Mouse (Mus musculus) midbrain, embryonic 13.5 days (tissue): ENCODE data around the gene Zfp697. TPM values are rescaled to one million over a fixed set of nuclear protein-coding genes. Genes with fewer than 3 reads are reported as not detected.
"Not testable (repeated sequence)": the region's sequence is repeated elsewhere in the genome, so short reads cannot be mapped to it uniquely, and the experiment has no call there.

Source experiments
- ATAC-seq: fragments of 200-750 bp; cut with Nextera tagmentation; 2 replicates; pipeline ENCODE4 v1.8.0; 2017; ENCODE audit warnings: mild to moderate bottlenecking, moderate TSS enrichment, moderate library complexity
- H3K27ac ChIP-seq: fragments of 300-500 bp; sonication (generic); 2 replicates; pipeline ENCODE4 v1.5.1; 2015; ENCODE audit warnings: inconsistent platforms, mild to moderate bottlenecking, moderate library complexity
- H3K27me3 ChIP-seq: fragments of 300-500 bp; sonication (generic); 2 replicates; pipeline ENCODE4 v1.6.1; 2015; ENCODE audit warnings: mild to moderate bottlenecking, inconsistent platforms
- H3K36me3 ChIP-seq: fragments of 300-500 bp; sonication (generic); 2 replicates; pipeline ENCODE4 v1.6.1; 2015; ENCODE audit warnings: mild to moderate bottlenecking, inconsistent platforms
- H3K4me1 ChIP-seq: fragments of 300-500 bp; sonication (generic); replicated peaks from 2 replicates; pipeline ENCODE4 v1.6.1; 2015; ENCODE audit warnings: inconsistent platforms
- H3K4me2 ChIP-seq: fragments of 300-500 bp; sonication (generic); replicated peaks from 2 replicates; pipeline ENCODE4 v1.6.1; 2015; ENCODE audit warnings: moderate library complexity, mild to moderate bottlenecking, inconsistent platforms
- H3K4me3 ChIP-seq: fragments of 300-500 bp; sonication (generic); replicated peaks from 2 replicates; pipeline ENCODE4 v1.5.1; 2015; ENCODE audit warnings: mild to moderate bottlenecking, inconsistent platforms
- H3K9ac ChIP-seq: fragments of 300-500 bp; sonication (generic); replicated peaks from 2 replicates; pipeline ENCODE4 v1.6.1; 2015; ENCODE audit warnings: mild to moderate bottlenecking, inconsistent platforms
- H3K9me3 ChIP-seq: fragments of 300-500 bp; sonication (generic); 2 replicates; pipeline ENCODE4 v1.6.1; 2016; ENCODE audit warnings: mild to moderate bottlenecking, inconsistent platforms
- WGBS: fragments of 180-500 bp; shearing (Covaris S2); methylation state at CpG from one replicate; pipeline ENCODE4 v1.1.7; 2015; 5-methylcytosine and 5-hydroxymethylcytosine counted together
- polyA plus RNA-seq: library from polyadenylated mRNA; unstranded; fragments of >200 nt; fragmentation: Nextera tagmentation; extraction: Ambion mirVana; gene quantifications from 2 replicates; pipeline ENCODE4 v1.2.1, GENCODE M21; 2015

Gene Zfp697
- polyA plus RNA-seq, 1 experiment from 2014 or later, result 15.4 TPM

DNA sequence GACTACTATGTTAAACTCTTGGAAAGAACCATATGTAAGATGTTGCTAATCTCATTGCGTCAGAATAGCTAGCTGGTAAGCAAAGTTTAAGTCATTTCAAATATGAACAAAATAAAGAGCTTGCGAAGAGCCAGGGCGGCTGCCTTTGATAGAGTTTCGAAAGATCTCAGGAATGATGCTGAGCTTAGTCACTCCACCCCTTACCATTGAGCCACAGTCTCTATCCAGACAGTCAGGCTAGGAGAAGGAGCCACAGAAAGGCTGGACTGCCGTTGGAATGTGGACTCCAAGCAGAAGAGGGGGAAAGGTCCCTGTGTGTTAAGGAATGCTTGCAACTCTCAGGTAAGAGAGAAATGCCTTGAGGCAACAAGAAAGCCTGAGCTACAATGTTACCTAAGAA is 7.3 kb upstream of the Zfp697 start:
- H3K36me3 ChIP-seq, result no peaks in the 10 kb centered on the region
- 89% methylated on average over 5 of the region's 5 CpGs for WGBS
- no peak overlapping the region for H3K27ac ChIP-seq
- no peaks in the 10 kb centered on the region for H3K27me3 ChIP-seq
- no peak overlapping the region for H3K4me2 ChIP-seq
- no peaks in the 10 kb centered on the region for H3K9me3 ChIP-seq
- no peak for ATAC-seq
- no peak overlapping the region for H3K4me3 ChIP-seq
- H3K9ac ChIP-seq, result no peak overlapping the region
- H3K4me1 ChIP-seq, result no peaks in the 10 kb centered on the region

GRCm38 (mm10) chr3:98378267-98378666 is 4.0 kb upstream of the Zfp697 start:
- H3K36me3 ChIP-seq, result no peaks in the 10 kb centered on the region
- H3K4me3 ChIP-seq, result no peak overlapping the region
- no peaks in the 10 kb centered on the region for H3K27me3 ChIP-seq
- WGBS, result 92% methylated on average over 4 of the region's 4 CpGs
- H3K4me2 ChIP-seq, result no peak overlapping the region
- no peak overlapping the region for H3K9ac ChIP-seq
- H3K27ac ChIP-seq, result no peak overlapping the region
- peaks cover 4% of the 10 kb centered on the region for H3K4me1 ChIP-seq
- no peak for ATAC-seq
- H3K9me3 ChIP-seq, result no peaks in the 10 kb centered on the region

- no peaks in the 10 kb centered on the region for H3K36me3 ChIP-seq
- peaks cover 14% of the 10 kb centered on the region for H3K4me1 ChIP-seq
- no peaks in the 10 kb centered on the region for H3K9me3 ChIP-seq
- no peaks in the 10 kb centered on the region for H3K27me3 ChIP-seq
- 27% methylated on average over 7 of the region's 7 CpGs for WGBS
- H3K9ac ChIP-seq, result no peak overlapping the region
- H3K4me3 ChIP-seq, result no peak overlapping the region
- H3K4me2 ChIP-seq, result no peak overlapping the region
- H3K27ac ChIP-seq, result no peak overlapping the region
- ATAC-seq, result no peak
Observed at GRCm38 (mm10) chr3:98379236-98379635, 3.0 kb upstream of the Zfp697 start.

DNA sequence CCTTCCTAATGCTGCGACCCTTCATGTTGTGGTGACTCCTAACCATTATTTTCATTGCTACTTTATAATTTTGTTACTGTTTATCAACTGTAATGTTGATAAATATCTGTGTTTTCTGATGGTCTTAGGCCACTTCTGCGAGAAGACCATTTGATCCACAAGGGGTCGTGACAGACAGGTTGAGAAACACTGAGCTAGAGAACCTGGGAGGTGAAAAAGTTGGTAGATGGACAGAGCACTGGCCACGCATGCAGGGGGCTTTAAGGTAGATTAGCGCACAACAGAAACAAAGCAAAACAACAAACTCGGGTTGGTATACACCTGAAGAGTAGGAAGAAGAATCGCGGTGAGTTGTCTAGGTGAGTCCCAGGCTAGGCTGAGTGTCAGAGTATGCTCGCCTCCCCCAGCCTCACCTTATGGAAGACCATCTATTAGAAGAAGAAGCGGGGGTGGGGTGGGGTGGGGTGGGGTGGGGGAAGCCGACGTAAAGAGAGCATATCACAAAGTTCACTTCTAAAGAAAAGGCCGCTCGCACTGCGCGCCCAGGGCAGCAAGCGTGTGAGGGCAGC is 500 bp upstream of the Zfp697 start:
- Histone ChIP-seq H3K9me3 (no peaks in the 10 kb centered on the region), H3K36me3 (no peaks in the 10 kb centered on the region), H3K27ac (peak overlapping the region; percentile 94; the same call in 1 of the 2 replicates), H3K4me1 (peaks cover 31% of the 10 kb centered on the region), H3K9ac (peak overlapping the region; percentile 97), H3K27me3 (no peaks in the 10 kb centered on the region), H3K4me3 (peak overlapping the region; percentile 92), H3K4me2 (peak overlapping the region; percentile 83)
- 8% methylated on average over 17 of the region's 17 CpGs for WGBS
- ATAC-seq, result peak; percentile 56; the same call in 1 of the 2 replicates

DNA sequence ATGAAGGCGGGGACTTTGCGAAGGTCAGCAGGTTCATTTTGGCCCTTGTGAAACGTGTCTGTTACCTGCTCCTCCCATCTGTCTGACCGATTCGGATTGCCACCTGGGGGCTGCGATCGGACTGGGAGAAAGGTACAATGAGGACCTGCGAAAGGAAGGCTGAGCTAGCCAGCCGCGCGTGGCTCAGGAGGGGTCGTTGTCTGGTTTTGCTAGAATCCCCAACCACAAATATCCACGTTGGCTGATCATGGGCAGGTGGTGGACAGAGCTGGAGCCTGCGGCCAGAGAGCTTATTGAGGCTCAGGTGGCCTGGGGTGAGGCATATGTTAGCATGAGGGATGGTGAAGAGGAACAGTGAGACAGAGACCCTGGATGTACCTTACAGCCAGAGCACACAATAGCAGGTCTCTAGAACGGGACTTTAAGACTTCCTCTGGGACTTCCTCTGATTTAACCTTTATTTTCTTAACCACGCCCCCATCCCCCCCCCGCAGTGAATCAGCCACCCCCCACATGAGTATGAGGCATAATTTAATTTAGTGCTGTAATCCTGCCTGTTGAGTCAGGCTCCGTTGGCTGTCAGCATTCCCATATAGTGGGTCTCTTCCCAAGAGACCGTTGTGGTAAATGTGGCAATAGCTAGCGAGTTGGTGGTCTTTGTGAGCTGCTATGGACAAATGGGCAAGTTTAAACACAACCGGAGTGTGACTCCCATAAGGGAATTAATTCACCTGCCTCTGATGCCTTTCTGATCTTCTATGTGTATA is 946 bp downstream of the Zfp697 start:
- H3K9me3 ChIP-seq, result no peaks in the 10 kb centered on the region
- H3K9ac ChIP-seq, result peak overlapping the region; percentile 97
- 8% methylated on average over 21 of the region's 21 CpGs for WGBS
- peak overlapping the region; percentile 94 for H3K27ac ChIP-seq
- no peaks in the 10 kb centered on the region for H3K27me3 ChIP-seq
- H3K4me3 ChIP-seq, result peak overlapping the region; percentile 92
- no peaks in the 10 kb centered on the region for H3K36me3 ChIP-seq
- peak; percentile 37 for ATAC-seq
- H3K4me2 ChIP-seq, result peak overlapping the region; percentile 83
- H3K4me1 ChIP-seq, result peaks cover 42% of the 10 kb centered on the region

GRCm38 (mm10) chr3:98387086-98387485 is 4.8 kb downstream of the Zfp697 start:
- Histone ChIP-seq H3K9me3 (no peaks in the 10 kb centered on the region), H3K4me1 (peaks cover 38% of the 10 kb centered on the region), H3K9ac (no peak overlapping the region), H3K4me2 (no peak overlapping the region), H3K27ac (no peak overlapping the region), H3K36me3 (no peaks in the 10 kb centered on the region), H3K27me3 (no peaks in the 10 kb centered on the region), H3K4me3 (no peak overlapping the region)
- WGBS, result 75% methylated on average over 4 of the region's 4 CpGs
- no peak for ATAC-seq

- no peak for ATAC-seq
- H3K9me3 ChIP-seq, result no peaks in the 10 kb centered on the region
Observed at GRCm38 (mm10) chr3:98387756-98388155, 5.5 kb downstream of the Zfp697 start.

GRCm38 (mm10) chr3:98389305-98389704 is 7.0 kb downstream of the Zfp697 start:
- no peak for ATAC-seq
- Histone ChIP-seq H3K4me2 (no peak overlapping the region), H3K9ac (no peak overlapping the region), H3K27ac (no peak overlapping the region), H3K4me3 (no peak overlapping the region), H3K36me3 (no peaks in the 10 kb centered on the region), H3K4me1 (peaks cover 27% of the 10 kb centered on the region), H3K27me3 (no peaks in the 10 kb centered on the region), H3K9me3 (no peaks in the 10 kb centered on the region)
- 62% methylated on average over 3 of the region's 3 CpGs for WGBS

More at GRCm38 (mm10) chr3:98387756-98388155, 5.5 kb downstream of the Zfp697 start:
- H3K4me1 ChIP-seq, result peaks cover 38% of the 10 kb centered on the region
- H3K27ac ChIP-seq, result no peak overlapping the region
- H3K9ac ChIP-seq, result 0 out of 2 replicates have a peak overlapping the region, but pooled peaks have one; percentile 3
- H3K4me2 ChIP-seq, result no peak overlapping the region
- no peaks in the 10 kb centered on the region for H3K36me3 ChIP-seq
- H3K27me3 ChIP-seq, result no peaks in the 10 kb centered on the region
- 81% methylated on average over 7 of the region's 7 CpGs for WGBS
- H3K4me3 ChIP-seq, result no peak overlapping the region

- ATAC-seq, result peak; percentile 45; the same call in 1 of the 2 replicates
- WGBS, result 94% methylated on average over 9 of the region's 9 CpGs
- H3K36me3 ChIP-seq, H3K27me3 ChIP-seq, H3K27ac ChIP-seq, H3K4me1 ChIP-seq, H3K4me3 ChIP-seq, H3K9me3 ChIP-seq, H3K9ac ChIP-seq, H3K4me2 ChIP-seq: not testable (repeated sequence)
Observed at GRCm38 (mm10) chr3:98404268-98404895, 22.1 kb downstream of the Zfp697 start.

DNA sequence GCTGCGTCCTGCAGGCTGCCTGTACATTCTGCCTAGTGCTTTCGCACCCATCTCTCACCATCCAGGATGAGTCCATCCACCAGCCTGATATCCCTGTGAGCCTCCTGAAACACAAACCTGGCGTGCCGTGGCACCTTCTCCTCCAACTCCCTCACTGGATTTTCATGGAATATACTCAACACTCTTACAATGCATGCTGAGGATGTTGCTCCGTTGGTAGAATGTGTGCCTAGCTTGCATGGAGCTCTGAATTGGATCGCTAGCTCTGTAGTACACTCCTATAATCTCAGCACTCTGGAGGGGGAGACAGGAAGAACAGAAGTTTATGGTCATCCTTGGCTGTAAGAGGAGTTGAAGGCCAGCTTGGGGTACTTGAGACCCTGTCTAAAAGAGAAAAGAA is 23.6 kb downstream of the Zfp697 start:
- not testable (repeated sequence) for H3K27ac ChIP-seq, H3K36me3 ChIP-seq, H3K27me3 ChIP-seq, H3K4me1 ChIP-seq, H3K9me3 ChIP-seq, H3K4me3 ChIP-seq, ATAC-seq, H3K4me2 ChIP-seq, H3K9ac ChIP-seq
- WGBS, result 93% methylated on average over 6 of the region's 6 CpGs

- H3K36me3 ChIP-seq, H3K4me1 ChIP-seq, H3K27ac ChIP-seq, H3K9me3 ChIP-seq, H3K27me3 ChIP-seq, H3K4me2 ChIP-seq, ATAC-seq, H3K4me3 ChIP-seq, H3K9ac ChIP-seq: not testable (repeated sequence)
- 60% methylated on average over 12 of the region's 12 CpGs for WGBS
Observed at GRCm38 (mm10) chr3:98406569-98407144, 24.4 kb downstream of the Zfp697 start.

DNA sequence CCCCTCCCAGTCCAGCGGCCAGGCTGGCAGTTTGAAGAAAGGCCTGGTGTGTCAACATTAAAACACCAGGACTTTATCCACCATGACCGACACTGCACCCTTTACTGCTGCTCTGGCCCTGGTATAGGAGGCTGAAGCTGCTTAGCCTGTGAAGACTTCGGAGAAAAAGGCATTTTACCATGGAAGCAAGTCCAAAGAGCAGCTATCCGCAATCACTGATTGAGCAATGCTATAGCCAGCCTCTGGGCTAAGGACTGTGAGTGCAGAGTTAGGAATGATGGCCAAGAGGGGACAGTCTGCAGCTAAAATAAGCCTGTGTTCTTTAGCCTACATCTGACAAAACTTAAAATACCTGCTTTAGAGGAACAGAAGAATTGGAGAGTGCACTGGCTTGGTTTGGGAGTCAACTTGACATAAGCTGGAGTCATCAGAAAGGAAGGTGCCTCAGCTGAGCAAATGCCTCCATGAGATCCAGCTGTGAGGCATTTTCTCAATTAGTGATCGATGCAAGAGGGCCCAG is 25.1 kb downstream of the Zfp697 start:
- not testable (repeated sequence) for H3K36me3 ChIP-seq, H3K9ac ChIP-seq, H3K9me3 ChIP-seq, H3K4me2 ChIP-seq, H3K4me3 ChIP-seq, ATAC-seq, H3K4me1 ChIP-seq, H3K27me3 ChIP-seq, H3K27ac ChIP-seq
- 67% methylated on average over 5 of the region's 5 CpGs for WGBS
